Mouse (Mus musculus): Measurements from ENCODE around the gene Tor3a. TPM values are rescaled to one million over a fixed set of nuclear protein-coding genes. Genes with fewer than 3 reads are reported as not detected.

Gene Tor3a
- polyA plus RNA-seq, 1 experiment from 2014 or later: 6.5 TPM

DNA sequence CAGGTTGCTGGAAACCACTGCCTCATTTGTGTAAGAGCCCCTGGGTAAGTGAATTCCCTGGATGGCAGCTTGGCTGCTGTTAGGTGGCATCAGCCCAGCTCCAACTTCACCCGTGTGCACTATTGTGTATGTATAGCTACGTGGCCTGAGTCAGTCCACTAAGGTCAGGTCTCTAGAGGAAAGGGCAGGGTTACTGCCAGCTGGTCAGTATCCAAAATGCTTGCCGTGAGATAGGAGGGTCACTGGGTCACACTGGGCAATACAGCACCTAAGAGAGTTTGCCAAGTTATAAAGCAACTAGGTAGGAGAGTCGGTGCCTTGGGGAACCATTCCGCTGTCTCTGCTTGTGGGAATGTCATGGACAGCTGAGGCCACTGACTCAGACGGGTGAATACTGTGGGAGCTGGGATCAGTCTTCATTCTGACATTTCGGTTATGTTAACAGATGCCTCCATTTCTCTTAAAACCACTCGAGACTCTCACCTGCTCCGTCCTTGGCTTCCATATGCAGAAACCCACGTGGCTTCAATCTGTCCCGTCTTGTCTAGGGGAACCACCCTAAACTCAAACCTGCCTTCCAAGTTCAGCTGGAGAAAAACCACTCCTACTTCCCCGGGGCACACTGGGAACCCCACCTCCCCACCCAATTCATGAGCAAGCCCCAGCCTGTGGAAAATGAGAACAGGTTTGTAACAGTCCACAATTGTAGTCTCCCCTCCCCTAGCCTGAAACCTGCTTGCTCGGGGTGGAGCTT, 14.1 kb downstream of the Tor3a start:
- Histone ChIP-seq H3K36me3 (ENCODE audit: control insufficient read depth, insufficient read depth, low read length) (no peaks in the 10 kb centered on the region), H3K4me1 (replicated peaks; ENCODE audit: control insufficient read depth, insufficient read depth, low read length) (no peaks in the 10 kb centered on the region), H3K27me3 (ENCODE audit: control insufficient read depth, insufficient read depth, low read length) (no peaks in the 10 kb centered on the region), H3K27ac (ENCODE audit: low read depth, low read length) (no peak overlapping the region), H3K9ac (ENCODE audit: low read depth, low read length) (no peak overlapping the region), H3K9me3 (ENCODE audit: control insufficient read depth, low read length) (no peaks in the 10 kb centered on the region), H3K4me3 (ENCODE audit: low read depth, low read length) (no peak overlapping the region), H3K4me2 (replicated peaks; ENCODE audit: low read depth, low read length) (no peak overlapping the region)
- WGBS: 86% methylated on average over 13 of the region's 13 CpGs
- ATAC-seq (ENCODE audit: low FRiP score): no peak
- no peak for DNase-seq (ENCODE audit: low spot score)

- 87% methylated on average over 5 of the region's 5 CpGs for WGBS
These were observed 15.5 kb downstream of the Tor3a start for GRCm38 (mm10) chr1:156658676-156659075.

DNA sequence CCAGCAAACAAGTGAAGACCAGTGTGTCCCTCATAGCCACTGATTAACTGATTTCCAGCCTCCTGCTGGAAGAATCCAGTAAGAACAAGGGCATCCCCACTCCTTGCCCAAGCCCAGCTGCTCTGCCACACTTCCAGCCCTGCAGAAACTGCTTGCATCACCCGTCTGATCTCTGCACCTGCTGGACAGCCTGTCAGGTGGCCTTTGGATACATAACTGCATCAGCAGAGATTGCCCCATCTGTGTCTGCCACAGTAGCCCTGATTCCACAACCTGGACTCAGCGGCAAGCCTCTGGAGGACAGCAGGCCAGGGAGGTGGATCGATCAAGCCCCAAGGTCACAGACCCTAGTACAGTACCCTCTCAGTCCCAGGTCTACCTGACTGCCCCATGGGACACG, 16.6 kb downstream of the Tor3a start:
- Histone ChIP-seq H3K36me3 (ENCODE audit: control insufficient read depth, insufficient read depth, low read length) (no peaks in the 10 kb centered on the region), H3K4me1 (replicated peaks; ENCODE audit: control insufficient read depth, insufficient read depth, low read length) (no peaks in the 10 kb centered on the region), H3K9me3 (ENCODE audit: control insufficient read depth, low read length) (no peaks in the 10 kb centered on the region), H3K9ac (ENCODE audit: low read depth, low read length) (no peak overlapping the region), H3K27me3 (ENCODE audit: control insufficient read depth, insufficient read depth, low read length) (no peaks in the 10 kb centered on the region), H3K4me2 (replicated peaks; ENCODE audit: low read depth, low read length) (no peak overlapping the region), H3K27ac (ENCODE audit: low read depth, low read length) (no peak overlapping the region), H3K4me3 (ENCODE audit: low read depth, low read length) (no peak overlapping the region)
- DNase-seq (ENCODE audit: low spot score) (no peak), ATAC-seq (ENCODE audit: low FRiP score) (no peak)
- WGBS: 89% methylated on average over 4 of the region's 4 CpGs

More at GRCm38 (mm10) chr1:156658676-156659075, 15.5 kb downstream of the Tor3a start:
- no peaks in the 10 kb centered on the region for H3K27me3 ChIP-seq (ENCODE audit: control insufficient read depth, insufficient read depth, low read length)
- H3K9ac ChIP-seq (ENCODE audit: low read depth, low read length): no peak overlapping the region
- H3K4me3 ChIP-seq (ENCODE audit: low read depth, low read length): no peak overlapping the region
- H3K4me2 ChIP-seq (replicated peaks; ENCODE audit: low read depth, low read length): no peak overlapping the region
- H3K27ac ChIP-seq (ENCODE audit: low read depth, low read length): no peak overlapping the region
- no peak for DNase-seq (ENCODE audit: low spot score)
- ATAC-seq (ENCODE audit: low FRiP score): no peak
- no peaks in the 10 kb centered on the region for H3K9me3 ChIP-seq (ENCODE audit: control insufficient read depth, low read length)
- no peaks in the 10 kb centered on the region for H3K36me3 ChIP-seq (ENCODE audit: control insufficient read depth, insufficient read depth, low read length)
- H3K4me1 ChIP-seq (replicated peaks; ENCODE audit: control insufficient read depth, insufficient read depth, low read length): no peaks in the 10 kb centered on the region

DNA sequence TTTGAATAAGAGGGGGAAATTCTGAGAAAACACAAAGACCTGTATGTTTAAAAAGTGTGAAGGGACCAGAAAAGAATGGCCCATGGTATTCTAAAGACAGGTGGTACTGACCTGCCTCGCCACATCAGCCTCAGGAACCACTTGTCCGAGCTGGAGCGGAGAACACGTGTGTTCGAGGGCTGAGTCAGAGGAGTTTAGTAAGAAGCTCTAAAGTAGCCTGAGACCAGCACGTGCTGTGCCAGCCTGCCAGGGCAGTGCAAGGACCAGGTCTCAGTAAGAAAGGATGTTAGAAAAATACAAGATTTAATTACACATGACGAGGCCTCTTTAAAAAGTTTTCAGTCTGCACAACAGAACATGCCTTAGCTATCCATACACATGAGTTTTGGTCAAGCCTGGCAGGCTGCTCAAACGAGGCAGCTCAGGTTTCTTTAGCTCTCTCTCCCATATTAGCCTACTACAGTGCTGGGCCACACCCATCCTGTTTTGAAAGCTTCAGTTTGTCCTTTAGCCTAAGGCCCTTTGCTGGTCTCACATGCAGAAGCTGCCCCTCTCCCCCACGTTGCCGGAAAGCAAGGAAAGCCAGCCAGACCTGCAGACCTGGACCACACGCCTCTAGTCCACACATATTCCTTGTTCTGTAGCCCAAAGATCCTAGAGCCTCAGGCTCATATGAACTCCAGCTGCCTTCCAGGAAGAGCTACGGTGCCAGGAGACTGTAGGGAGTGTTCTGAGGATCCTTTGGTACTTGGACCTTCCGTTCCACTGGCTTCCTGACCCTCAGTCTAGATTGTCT, 19.2 kb downstream of the Tor3a start:
- no peak overlapping the region for H3K9ac ChIP-seq (ENCODE audit: low read depth, low read length)
- H3K4me2 ChIP-seq (replicated peaks; ENCODE audit: low read depth, low read length): no peak overlapping the region
- H3K27ac ChIP-seq (ENCODE audit: low read depth, low read length): no peak overlapping the region
- no peaks in the 10 kb centered on the region for H3K9me3 ChIP-seq (ENCODE audit: control insufficient read depth, low read length)
- H3K36me3 ChIP-seq (ENCODE audit: control insufficient read depth, insufficient read depth, low read length): no peaks in the 10 kb centered on the region
- ATAC-seq (ENCODE audit: low FRiP score) (no peak), DNase-seq (ENCODE audit: low spot score) (no peak)
- H3K27me3 ChIP-seq (ENCODE audit: control insufficient read depth, insufficient read depth, low read length): no peaks in the 10 kb centered on the region
- H3K4me1 ChIP-seq (replicated peaks; ENCODE audit: control insufficient read depth, insufficient read depth, low read length): no peaks in the 10 kb centered on the region
- WGBS: 85% methylated on average over 13 of the region's 13 CpGs
- H3K4me3 ChIP-seq (ENCODE audit: low read depth, low read length): no peak overlapping the region

GRCm38 (mm10) chr1:156652189-156652822, 21.9 kb downstream of the Tor3a start:
- no peak overlapping the region for H3K4me2 ChIP-seq (replicated peaks; ENCODE audit: low read depth, low read length)
- no peak overlapping the region for H3K9ac ChIP-seq (ENCODE audit: low read depth, low read length)
- H3K4me1 ChIP-seq (replicated peaks; ENCODE audit: control insufficient read depth, insufficient read depth, low read length): no peaks in the 10 kb centered on the region
- no peak for ATAC-seq (ENCODE audit: low FRiP score)
- DNase-seq (ENCODE audit: low spot score): no peak
- no peaks in the 10 kb centered on the region for H3K36me3 ChIP-seq (ENCODE audit: control insufficient read depth, insufficient read depth, low read length)
- no peaks in the 10 kb centered on the region for H3K27me3 ChIP-seq (ENCODE audit: control insufficient read depth, insufficient read depth, low read length)
- H3K9me3 ChIP-seq (ENCODE audit: control insufficient read depth, low read length): no peaks in the 10 kb centered on the region
- no peak overlapping the region for H3K4me3 ChIP-seq (ENCODE audit: low read depth, low read length)
- no peak overlapping the region for H3K27ac ChIP-seq (ENCODE audit: low read depth, low read length)
- 63% methylated on average over 6 of the region's 6 CpGs for WGBS

- no peak overlapping the region for H3K9ac ChIP-seq (ENCODE audit: low read depth, low read length)
- no peak overlapping the region for H3K4me3 ChIP-seq (ENCODE audit: low read depth, low read length)
- H3K4me2 ChIP-seq (replicated peaks; ENCODE audit: low read depth, low read length): no peak overlapping the region
- no peaks in the 10 kb centered on the region for H3K4me1 ChIP-seq (replicated peaks; ENCODE audit: control insufficient read depth, insufficient read depth, low read length)
- no peak overlapping the region for H3K27ac ChIP-seq (ENCODE audit: low read depth, low read length)
- no peaks in the 10 kb centered on the region for H3K27me3 ChIP-seq (ENCODE audit: control insufficient read depth, insufficient read depth, low read length)
- 84% methylated on average over 9 of the region's 9 CpGs for WGBS
- no peaks in the 10 kb centered on the region for H3K36me3 ChIP-seq (ENCODE audit: control insufficient read depth, insufficient read depth, low read length)
- no peaks in the 10 kb centered on the region for H3K9me3 ChIP-seq (ENCODE audit: control insufficient read depth, low read length)
- no peak for DNase-seq (ENCODE audit: low spot score)
- no peak for ATAC-seq (ENCODE audit: low FRiP score)
These were observed 23.5 kb downstream of the Tor3a start for GRCm38 (mm10) chr1:156650631-156651030.

DNA sequence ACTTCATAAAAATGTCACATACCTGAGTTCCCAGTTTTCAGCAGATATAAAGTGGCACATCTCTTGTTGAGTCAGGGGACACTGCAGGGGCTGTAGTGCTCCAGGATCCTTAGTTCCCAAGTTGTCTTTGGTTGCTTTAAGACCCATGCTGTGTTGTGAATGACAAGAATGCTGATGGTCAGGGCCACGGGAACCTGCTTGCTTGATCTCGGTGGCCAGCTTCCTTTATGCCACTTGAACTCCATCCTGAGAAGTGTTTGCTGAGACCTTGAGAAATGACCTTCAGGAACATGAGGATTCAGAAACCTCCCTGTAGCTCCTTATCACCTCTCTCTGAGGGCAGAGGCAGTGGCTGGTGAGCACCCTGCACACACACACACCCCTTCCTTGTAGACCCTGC, 25.5 kb downstream of the Tor3a start:
- Histone ChIP-seq H3K4me2 (replicated peaks; ENCODE audit: low read depth, low read length) (no peak overlapping the region), H3K9me3 (ENCODE audit: control insufficient read depth, low read length) (no peaks in the 10 kb centered on the region), H3K27me3 (ENCODE audit: control insufficient read depth, insufficient read depth, low read length) (no peaks in the 10 kb centered on the region; the same call in 1 of the 2 replicates), H3K4me1 (replicated peaks; ENCODE audit: control insufficient read depth, insufficient read depth, low read length) (no peaks in the 10 kb centered on the region), H3K9ac (ENCODE audit: low read depth, low read length) (no peak overlapping the region), H3K4me3 (ENCODE audit: low read depth, low read length) (no peak overlapping the region), H3K27ac (ENCODE audit: low read depth, low read length) (no peak overlapping the region), H3K36me3 (ENCODE audit: control insufficient read depth, insufficient read depth, low read length) (no peaks in the 10 kb centered on the region)
- 27% methylated on average over 2 of the region's 2 CpGs for WGBS
- no peak for ATAC-seq (ENCODE audit: low FRiP score)
- no peak for DNase-seq (ENCODE audit: low spot score)

DNA sequence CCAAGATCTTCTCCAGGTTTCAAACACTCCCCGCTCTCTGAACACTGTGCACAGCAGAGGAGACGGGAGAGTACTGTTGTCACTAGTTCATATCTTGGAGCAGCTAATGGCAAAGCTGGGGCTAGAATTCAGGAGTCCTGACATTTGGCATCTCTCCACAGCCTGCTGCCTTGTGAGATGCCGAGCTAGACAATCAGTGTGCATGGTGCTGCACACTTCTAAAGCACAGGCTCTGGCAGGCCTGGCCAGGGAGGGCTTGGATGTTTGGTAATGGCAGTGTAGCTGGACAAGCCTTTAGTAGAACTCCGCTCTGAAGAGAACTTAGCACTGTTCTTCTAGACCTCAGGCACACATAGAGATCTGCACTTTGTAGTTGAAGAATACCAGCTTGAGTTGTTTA, 28.2 kb downstream of the Tor3a start:
- Histone ChIP-seq H3K27ac (ENCODE audit: low read depth, low read length) (no peak overlapping the region), H3K4me3 (ENCODE audit: low read depth, low read length) (no peak overlapping the region), H3K4me1 (replicated peaks; ENCODE audit: control insufficient read depth, insufficient read depth, low read length) (no peaks in the 10 kb centered on the region), H3K9me3 (ENCODE audit: control insufficient read depth, low read length) (no peaks in the 10 kb centered on the region), H3K9ac (ENCODE audit: low read depth, low read length) (no peak overlapping the region), H3K4me2 (replicated peaks; ENCODE audit: low read depth, low read length) (no peak overlapping the region), H3K27me3 (ENCODE audit: control insufficient read depth, insufficient read depth, low read length) (no peaks in the 10 kb centered on the region; the same call in 1 of the 2 replicates), H3K36me3 (ENCODE audit: control insufficient read depth, insufficient read depth, low read length) (no peaks in the 10 kb centered on the region)
- DNase-seq (ENCODE audit: low spot score) (no peak), ATAC-seq (ENCODE audit: low FRiP score) (no peak)
- 91% methylated on average over 4 of the region's 4 CpGs for WGBS

Data from hindbrain, embryonic 11.5 days (tissue).